Mouse (Mus musculus) CH12.LX (cell line): ENCODE measurements around the gene AL607142.1. TPM values are rescaled to one million over a fixed set of nuclear protein-coding genes. Genes with fewer than 3 reads are reported as not detected.

ENCODE experiments used
- DNase-seq: peaks from one replicate; pipeline ENCODE4 v3.0.0-alpha.2; 2013; ENCODE audit errors: extremely low read depth
- H3K27ac ChIP-seq: 2 replicates; pipeline ENCODE4 v1.5.1; 2012; ENCODE audit warnings: low read depth, mild to moderate bottlenecking, control low read depth, moderate library complexity; ENCODE audit not compliant: insufficient read depth
- H3K27me3 ChIP-seq: replicated peaks from 2 replicates; pipeline ENCODE3; 2012; ENCODE audit warnings: inconsistent platforms
- H3K36me3 ChIP-seq, 2 experiments: replicated peaks in 1 of 2; 2 replicates each; pipeline versions ENCODE3 to v1.6.1; 2012; ENCODE audit warnings: inconsistent platforms in 1 of 2, low read length in 1 of 2, mild to moderate bottlenecking in 1 of 2, mixed read lengths in 1 of 2, moderate library complexity in 1 of 2; ENCODE audit not compliant: control insufficient read depth in 1 of 2, insufficient read depth in 1 of 2
- H3K4me1 ChIP-seq, 2 experiments: 2 replicates each; pipeline ENCODE4 v1.6.1; 2012; ENCODE audit warnings: inconsistent platforms in 1 of 2, moderate library complexity in 1 of 2; ENCODE audit not compliant: insufficient read depth in 2 of 2, control insufficient read depth in 1 of 2
- H3K4me2 ChIP-seq: 2 replicates; pipeline ENCODE4 v1.6.1; 2012; ENCODE audit warnings: low read depth, mild to moderate bottlenecking, control low read depth; ENCODE audit not compliant: poor library complexity, insufficient read depth, severe bottlenecking
- H3K4me3 ChIP-seq, 3 experiments: fragments of 150-350 bp in 1 of 3; sonication (generic) in 1 of 3; replicated peaks in 1 of 3; 2 replicates each; pipeline versions ENCODE3 to v1.5.1; 2011 to 2012; ENCODE audit warnings: low read depth in 2 of 3, low read length in 2 of 3, mild to moderate bottlenecking in 2 of 3, moderate library complexity in 2 of 3, control low read depth in 1 of 3, improper control_type of control experiment in 1 of 3, inconsistent platforms in 1 of 3, mixed read lengths in 1 of 3; ENCODE audit not compliant: poor library complexity in 1 of 3
- H3K79me2 ChIP-seq: replicated peaks from 2 replicates; pipeline ENCODE4 v1.6.1; 2012; ENCODE audit warnings: mild to moderate bottlenecking, moderate library complexity; ENCODE audit not compliant: control insufficient read depth, poor library complexity, insufficient read depth, severe bottlenecking; ENCODE audit errors: extremely low read depth
- H3K9ac ChIP-seq: 2 replicates; pipeline ENCODE4 v1.6.1; 2012; ENCODE audit warnings: low read depth, mild to moderate bottlenecking, control low read depth, moderate library complexity; ENCODE audit not compliant: insufficient read depth
- H3K9me3 ChIP-seq: replicated peaks from 2 replicates; pipeline ENCODE3; 2012; ENCODE audit warnings: low read length, inconsistent platforms, mixed read lengths
- CHD2 ChIP-seq: IDR thresholded peaks from 2 replicates; pipeline ENCODE4 v1.6.1; 2011; ENCODE audit warnings: low read length, improper control_type of control experiment
- CTCF ChIP-seq, 2 experiments: IDR thresholded peaks in 1 of 2; conservative IDR thresholded peaks in 1 of 2; 2 replicates each; pipeline ENCODE4 v1.5.1; 2011 to 2012; ENCODE audit warnings: low read depth in 2 of 2, low read length in 2 of 2, improper control_type of control experiment in 1 of 2, inconsistent platforms in 1 of 2, mild to moderate bottlenecking in 1 of 2, moderate library complexity in 1 of 2
- IRF4 ChIP-seq: IDR thresholded peaks from 2 replicates; pipeline ENCODE4 v1.6.1; 2014; ENCODE audit warnings: low read depth, mild to moderate bottlenecking, inconsistent platforms, low read length, improper control_type of control experiment
- JUN ChIP-seq: IDR thresholded peaks from 2 replicates; pipeline ENCODE4 v1.6.1; 2011; ENCODE audit warnings: low read depth, mild to moderate bottlenecking, low read length, improper control_type of control experiment, moderate library complexity; ENCODE audit not compliant: insufficient read depth
- JUND ChIP-seq: conservative IDR thresholded peaks from 2 replicates; pipeline ENCODE4 v1.6.1; 2011; ENCODE audit warnings: low read depth, low read length, improper control_type of control experiment
- MAFK ChIP-seq: IDR thresholded peaks from 2 replicates; pipeline ENCODE4 v1.6.1; 2011; ENCODE audit warnings: low read length, improper control_type of control experiment; ENCODE audit not compliant: insufficient replicate concordance
- MAZ ChIP-seq: IDR thresholded peaks from 2 replicates; pipeline ENCODE4 v1.6.1; 2012; ENCODE audit warnings: low read depth, mild to moderate bottlenecking, inconsistent platforms, low read length, improper control_type of control experiment, moderate library complexity
- MEF2A ChIP-seq: IDR thresholded peaks from 2 replicates; pipeline ENCODE4 v1.6.1; 2014; ENCODE audit warnings: low read depth, mild to moderate bottlenecking, inconsistent platforms, low read length, improper control_type of control experiment, borderline replicate concordance
- NELFE ChIP-seq: IDR thresholded peaks from 2 replicates; pipeline ENCODE4 v1.6.1; 2011; ENCODE audit warnings: low read depth, low read length, improper control_type of control experiment
- NRF1 ChIP-seq: IDR thresholded peaks from 2 replicates; pipeline ENCODE4 v1.6.1; 2014; ENCODE audit warnings: low read depth, mild to moderate bottlenecking, inconsistent platforms, low read length, improper control_type of control experiment, moderate library complexity
- POLR2A ChIP-seq: IDR thresholded peaks from 2 replicates; pipeline ENCODE4 v1.6.1; 2011; ENCODE audit warnings: low read depth, mild to moderate bottlenecking, improper control_type of control experiment, low read length
- POLR2AphosphoS2 ChIP-seq: IDR thresholded peaks from 2 replicates; pipeline ENCODE4 v1.6.1; 2011; ENCODE audit warnings: low read depth, low read length, improper control_type of control experiment
- RAD21 ChIP-seq: IDR thresholded peaks from 2 replicates; pipeline ENCODE4 v1.6.1; 2011; ENCODE audit warnings: low read depth, mild to moderate bottlenecking, low read length, improper control_type of control experiment, moderate library complexity
- RCOR1 ChIP-seq: conservative IDR thresholded peaks from 2 replicates; pipeline ENCODE4 v1.6.1; 2012; ENCODE audit warnings: low read depth, mild to moderate bottlenecking, inconsistent platforms, low read length, improper control_type of control experiment
- TBP ChIP-seq: conservative IDR thresholded peaks from 2 replicates; pipeline ENCODE4 v1.6.1; 2011; ENCODE audit warnings: low read depth, low read length, improper control_type of control experiment
- TCF12 ChIP-seq: IDR thresholded peaks from 2 replicates; pipeline ENCODE4 v1.6.1; 2014; ENCODE audit warnings: low read depth, mild to moderate bottlenecking, inconsistent platforms, low read length, improper control_type of control experiment
- USF2 ChIP-seq: conservative IDR thresholded peaks from 2 replicates; pipeline ENCODE4 v1.6.1; 2011; ENCODE audit warnings: low read depth, low read length, improper control_type of control experiment
- ZC3H11A ChIP-seq: IDR thresholded peaks from 2 replicates; pipeline ENCODE4 v1.6.1; 2012; ENCODE audit warnings: low read depth, mild to moderate bottlenecking, inconsistent platforms, low read length, improper control_type of control experiment
- ZNF384 ChIP-seq: IDR thresholded peaks from 2 replicates; pipeline ENCODE4 v1.6.1; 2012; ENCODE audit warnings: low read depth, low read length, improper control_type of control experiment, inconsistent platforms
- dilution Hi-C: fragments of 300-500 bp; cut with MboI; formaldehyde crosslinking; loops from 2 replicates; pipeline ENCODE4 v1.14.3; 2020; ENCODE audit warnings: low sequenced_read_pairs; ENCODE audit not compliant: extremely low pct_unique_long_range_greater_than_20kb, extremely low pct_ligation_motif_present
- in situ Hi-C: fragments of 300-500 bp; cut with MboI; formaldehyde crosslinking; loops from 3 replicates; pipeline ENCODE4 v1.14.3; 2019; ENCODE audit warnings: low sequenced_read_pairs, low pct_ligation_motif_present, low pct_unique_long_range_greater_than_20kb, mixed read lengths
- polyA plus RNA-seq: library from polyadenylated mRNA; unstranded; fragments of >175 nt; gene quantifications from 2 replicates; pipeline ENCODE4 v1.2.1, GENCODE M21; 2012; ENCODE audit warnings: low read depth; ENCODE audit not compliant: insufficient read length
- total RNA-seq, 2 experiments: library from RNA; depleted of rRNA; stranded (reverse); fragments of 300-350 nt in 1 of 2; fragments of >200 nt in 1 of 2; gene quantifications; 2 replicates each; pipeline ENCODE4 v1.2.3; 2012 to 2014

AL607142.1 gene
- total and polyA plus RNA-seq, 3 experiments, result 22.0 TPM; not detected in 2

GRCm38 (mm10) chr4:120066841-120067591 lies 2.2 kb downstream of the AL607142.1 start:
- peaks cover 14 to 34% of the 10 kb centered on the region in 2 experiments for H3K4me1 ChIP-seq
- H3K79me2 ChIP-seq, result 0 out of 2 replicates have a peak, but pooled peaks cover 7% of the 10 kb centered on the region
- H3K9me3 ChIP-seq, result no peaks in the 10 kb centered on the region
- no peak overlapping the region for H3K4me3 ChIP-seq
- no peak overlapping the region for H3K9ac ChIP-seq
- no peak overlapping the region for H3K4me2 ChIP-seq
- in situ Hi-C loops, result no loop called here
- no peak for TF ChIP-seq JUN
- no peak for TF ChIP-seq TCF12
- TF ChIP-seq RAD21, result no peak
- TF ChIP-seq POLR2AphosphoS2, result no peak
- no peak for TF ChIP-seq ZC3H11A
- TF ChIP-seq MEF2A, result no peak
- no peak for TF ChIP-seq CHD2
- no peak for TF ChIP-seq NRF1
- TF ChIP-seq NELFE, result no peak
- no peak for TF ChIP-seq MAZ
- TF ChIP-seq USF2, result no peak
- TF ChIP-seq, all 38 proteins: peak for 0
- dilution Hi-C loops, result no loop called here
- Histone ChIP-seq H3K27me3 (no peaks in the 10 kb centered on the region), H3K36me3 (peaks cover 44 to 92% of the 10 kb centered on the region in 2 experiments), H3K27ac (no peak overlapping the region)
- DNase-seq, result no peak

GRCm38 (mm10) chr4:120067592-120068235 lies 2.9 kb downstream of the AL607142.1 start:
- dilution Hi-C loops, result no loop called here
- TF ChIP-seq CHD2 (no peak), POLR2A (no peak), MAFK (no peak), RCOR1 (no peak), ZNF384 (no peak), IRF4 (no peak), JUND (no peak), TBP (no peak), CTCF (conservative IDR thresholded peaks at IDR 0.05 in 1 of 2, IDR thresholded peaks at IDR 0.05 in 1 of 2; ENCODE audit: low read depth in 2 of 2, low read length in 2 of 2) (no peak), NELFE (no peak)
- peaks cover 49 to 96% of the 10 kb centered on the region in 2 experiments for H3K36me3 ChIP-seq
- no peak overlapping the region for H3K9ac ChIP-seq
- H3K27me3 ChIP-seq, result no peaks in the 10 kb centered on the region
- no peak overlapping the region for H3K4me2 ChIP-seq
- no peak overlapping the region for H3K4me3 ChIP-seq
- H3K79me2 ChIP-seq, result 0 out of 2 replicates have a peak, but pooled peaks cover 5% of the 10 kb centered on the region
- in situ Hi-C loops, result no loop called here
- no peak overlapping the region for H3K27ac ChIP-seq
- no peaks in the 10 kb centered on the region for H3K9me3 ChIP-seq
- H3K4me1 ChIP-seq, result peaks cover 8 to 27% of the 10 kb centered on the region in 2 experiments
- DNase-seq, result no peak
